Mouse (Mus musculus) CH12.LX (cell line): ENCODE results near the gene Cldn14. TPM values are rescaled to one million over a fixed set of nuclear protein-coding genes. Genes with fewer than 3 reads are reported as not detected.

Source experiments
- DNase-seq: peaks from one replicate; pipeline ENCODE4 v3.0.0-alpha.2; 2013; ENCODE audit errors: extremely low read depth
- H3K27ac ChIP-seq: 2 replicates; pipeline ENCODE4 v1.5.1; 2012; ENCODE audit warnings: low read depth, mild to moderate bottlenecking, control low read depth, moderate library complexity; ENCODE audit not compliant: insufficient read depth
- H3K27me3 ChIP-seq: replicated peaks from 2 replicates; pipeline ENCODE3; 2012; ENCODE audit warnings: inconsistent platforms
- H3K36me3 ChIP-seq, 2 experiments: replicated peaks in 1 of 2; 2 replicates each; pipeline versions ENCODE3 to v1.6.1; 2012; ENCODE audit warnings: inconsistent platforms in 1 of 2, low read length in 1 of 2, mild to moderate bottlenecking in 1 of 2, mixed read lengths in 1 of 2, moderate library complexity in 1 of 2; ENCODE audit not compliant: control insufficient read depth in 1 of 2, insufficient read depth in 1 of 2
- H3K4me1 ChIP-seq, 2 experiments: 2 replicates each; pipeline ENCODE4 v1.6.1; 2012; ENCODE audit warnings: inconsistent platforms in 1 of 2, moderate library complexity in 1 of 2; ENCODE audit not compliant: insufficient read depth in 2 of 2, control insufficient read depth in 1 of 2
- H3K4me2 ChIP-seq: 2 replicates; pipeline ENCODE4 v1.6.1; 2012; ENCODE audit warnings: low read depth, mild to moderate bottlenecking, control low read depth; ENCODE audit not compliant: poor library complexity, insufficient read depth, severe bottlenecking
- H3K4me3 ChIP-seq, 3 experiments: fragments of 150-350 bp in 1 of 3; sonication (generic) in 1 of 3; replicated peaks in 1 of 3; 2 replicates each; pipeline versions ENCODE3 to v1.5.1; 2011 to 2012; ENCODE audit warnings: low read depth in 2 of 3, low read length in 2 of 3, mild to moderate bottlenecking in 2 of 3, moderate library complexity in 2 of 3, control low read depth in 1 of 3, improper control_type of control experiment in 1 of 3, inconsistent platforms in 1 of 3, mixed read lengths in 1 of 3; ENCODE audit not compliant: poor library complexity in 1 of 3
- H3K79me2 ChIP-seq: replicated peaks from 2 replicates; pipeline ENCODE4 v1.6.1; 2012; ENCODE audit warnings: mild to moderate bottlenecking, moderate library complexity; ENCODE audit not compliant: control insufficient read depth, poor library complexity, insufficient read depth, severe bottlenecking; ENCODE audit errors: extremely low read depth
- H3K9ac ChIP-seq: 2 replicates; pipeline ENCODE4 v1.6.1; 2012; ENCODE audit warnings: low read depth, mild to moderate bottlenecking, control low read depth, moderate library complexity; ENCODE audit not compliant: insufficient read depth
- H3K9me3 ChIP-seq: replicated peaks from 2 replicates; pipeline ENCODE3; 2012; ENCODE audit warnings: low read length, inconsistent platforms, mixed read lengths
- BHLHE40 ChIP-seq: IDR thresholded peaks from 2 replicates; pipeline ENCODE4 v1.6.1; 2011; ENCODE audit warnings: mild to moderate bottlenecking, low read depth, low read length, improper control_type of control experiment
- CHD1 ChIP-seq: IDR thresholded peaks from 2 replicates; pipeline ENCODE4 v1.6.1; 2012; ENCODE audit warnings: low read depth, low read length, improper control_type of control experiment, inconsistent platforms
- CTCF ChIP-seq, 2 experiments: IDR thresholded peaks in 1 of 2; conservative IDR thresholded peaks in 1 of 2; 2 replicates each; pipeline ENCODE4 v1.5.1; 2011 to 2012; ENCODE audit warnings: low read depth in 2 of 2, low read length in 2 of 2, improper control_type of control experiment in 1 of 2, inconsistent platforms in 1 of 2, mild to moderate bottlenecking in 1 of 2, moderate library complexity in 1 of 2
- E2F4 ChIP-seq: IDR thresholded peaks from 2 replicates; pipeline ENCODE4 v1.6.1; 2011; ENCODE audit warnings: low read depth, low read length, improper control_type of control experiment; ENCODE audit not compliant: insufficient replicate concordance
- ELF1 ChIP-seq: IDR thresholded peaks from 2 replicates; pipeline ENCODE4 v1.6.1; 2014; ENCODE audit warnings: low read depth, mild to moderate bottlenecking, inconsistent platforms, low read length, improper control_type of control experiment
- EP300 ChIP-seq: IDR thresholded peaks from 2 replicates; pipeline ENCODE4 v1.6.1; 2011; ENCODE audit warnings: low read length, improper control_type of control experiment
- GABPA ChIP-seq: IDR thresholded peaks from 2 replicates; pipeline ENCODE4 v1.6.1; 2012; ENCODE audit warnings: low read depth, low read length, improper control_type of control experiment, inconsistent platforms; ENCODE audit not compliant: insufficient replicate concordance
- HCFC1 ChIP-seq: IDR thresholded peaks from 2 replicates; pipeline ENCODE4 v1.6.1; 2012; ENCODE audit warnings: low read depth, mild to moderate bottlenecking, inconsistent platforms, low read length, improper control_type of control experiment
- IRF4 ChIP-seq: IDR thresholded peaks from 2 replicates; pipeline ENCODE4 v1.6.1; 2014; ENCODE audit warnings: low read depth, mild to moderate bottlenecking, inconsistent platforms, low read length, improper control_type of control experiment
- JUN ChIP-seq: IDR thresholded peaks from 2 replicates; pipeline ENCODE4 v1.6.1; 2011; ENCODE audit warnings: low read depth, mild to moderate bottlenecking, low read length, improper control_type of control experiment, moderate library complexity; ENCODE audit not compliant: insufficient read depth
- JUND ChIP-seq: conservative IDR thresholded peaks from 2 replicates; pipeline ENCODE4 v1.6.1; 2011; ENCODE audit warnings: low read depth, low read length, improper control_type of control experiment
- KAT2A ChIP-seq: IDR thresholded peaks from 2 replicates; pipeline ENCODE4 v1.6.1; 2012; ENCODE audit warnings: low read length, improper control_type of control experiment, inconsistent platforms; ENCODE audit not compliant: insufficient replicate concordance
- MAFK ChIP-seq: IDR thresholded peaks from 2 replicates; pipeline ENCODE4 v1.6.1; 2011; ENCODE audit warnings: low read length, improper control_type of control experiment; ENCODE audit not compliant: insufficient replicate concordance
- MAX ChIP-seq: IDR thresholded peaks from 2 replicates; pipeline ENCODE4 v1.6.1; 2011; ENCODE audit warnings: low read length, improper control_type of control experiment
- MEF2A ChIP-seq: IDR thresholded peaks from 2 replicates; pipeline ENCODE4 v1.6.1; 2014; ENCODE audit warnings: low read depth, mild to moderate bottlenecking, inconsistent platforms, low read length, improper control_type of control experiment, borderline replicate concordance
- MXI1 ChIP-seq: IDR thresholded peaks from 2 replicates; pipeline ENCODE4 v1.6.1; 2011; ENCODE audit warnings: mild to moderate bottlenecking, low read depth, low read length, improper control_type of control experiment
- MYC ChIP-seq: IDR thresholded peaks from 2 replicates; pipeline ENCODE4 v1.6.1; 2011; ENCODE audit warnings: low read depth, mild to moderate bottlenecking, improper control_type of control experiment, low read length
- NELFE ChIP-seq: IDR thresholded peaks from 2 replicates; pipeline ENCODE4 v1.6.1; 2011; ENCODE audit warnings: low read depth, low read length, improper control_type of control experiment
- NRF1 ChIP-seq: IDR thresholded peaks from 2 replicates; pipeline ENCODE4 v1.6.1; 2014; ENCODE audit warnings: low read depth, mild to moderate bottlenecking, inconsistent platforms, low read length, improper control_type of control experiment, moderate library complexity
- PAX5 ChIP-seq: IDR thresholded peaks from 2 replicates; pipeline ENCODE4 v1.6.1; 2012; ENCODE audit warnings: low read length, inconsistent platforms, mixed read lengths
- POLR2A ChIP-seq: IDR thresholded peaks from 2 replicates; pipeline ENCODE4 v1.6.1; 2011; ENCODE audit warnings: low read depth, mild to moderate bottlenecking, improper control_type of control experiment, low read length
- POLR2AphosphoS2 ChIP-seq: IDR thresholded peaks from 2 replicates; pipeline ENCODE4 v1.6.1; 2011; ENCODE audit warnings: low read depth, low read length, improper control_type of control experiment
- RAD21 ChIP-seq: IDR thresholded peaks from 2 replicates; pipeline ENCODE4 v1.6.1; 2011; ENCODE audit warnings: low read depth, mild to moderate bottlenecking, low read length, improper control_type of control experiment, moderate library complexity
- SIN3A ChIP-seq: IDR thresholded peaks from 2 replicates; pipeline ENCODE4 v1.6.1; 2012; ENCODE audit warnings: low read length, improper control_type of control experiment, inconsistent platforms
- SMC3 ChIP-seq: IDR thresholded peaks from 2 replicates; pipeline ENCODE4 v1.6.1; 2011; ENCODE audit warnings: low read depth, low read length, improper control_type of control experiment
- TBP ChIP-seq: conservative IDR thresholded peaks from 2 replicates; pipeline ENCODE4 v1.6.1; 2011; ENCODE audit warnings: low read depth, low read length, improper control_type of control experiment
- TCF12 ChIP-seq: IDR thresholded peaks from 2 replicates; pipeline ENCODE4 v1.6.1; 2014; ENCODE audit warnings: low read depth, mild to moderate bottlenecking, inconsistent platforms, low read length, improper control_type of control experiment
- UBTF ChIP-seq: IDR thresholded peaks from 2 replicates; pipeline ENCODE4 v1.6.1; 2012; ENCODE audit warnings: low read depth, mild to moderate bottlenecking, inconsistent platforms, low read length, improper control_type of control experiment, moderate library complexity
- USF1 ChIP-seq: IDR thresholded peaks from 2 replicates; pipeline ENCODE4 v1.6.1; 2014; ENCODE audit warnings: low read depth, mild to moderate bottlenecking, inconsistent platforms, low read length, improper control_type of control experiment
- ZKSCAN1 ChIP-seq: IDR thresholded peaks from 2 replicates; pipeline ENCODE4 v1.6.1; 2012; ENCODE audit warnings: low read depth, inconsistent platforms, low read length, improper control_type of control experiment, borderline replicate concordance
- ZNF384 ChIP-seq: IDR thresholded peaks from 2 replicates; pipeline ENCODE4 v1.6.1; 2012; ENCODE audit warnings: low read depth, low read length, improper control_type of control experiment, inconsistent platforms
- dilution Hi-C: fragments of 300-500 bp; cut with MboI; formaldehyde crosslinking; loops from 2 replicates; pipeline ENCODE4 v1.14.3; 2020; ENCODE audit warnings: low sequenced_read_pairs; ENCODE audit not compliant: extremely low pct_unique_long_range_greater_than_20kb, extremely low pct_ligation_motif_present
- in situ Hi-C: fragments of 300-500 bp; cut with MboI; formaldehyde crosslinking; loops from 3 replicates; pipeline ENCODE4 v1.14.3; 2019; ENCODE audit warnings: low sequenced_read_pairs, low pct_ligation_motif_present, low pct_unique_long_range_greater_than_20kb, mixed read lengths
- polyA plus RNA-seq: library from polyadenylated mRNA; unstranded; fragments of >175 nt; gene quantifications from 2 replicates; pipeline ENCODE4 v1.2.1, GENCODE M21; 2012; ENCODE audit warnings: low read depth; ENCODE audit not compliant: insufficient read length
- total RNA-seq, 2 experiments: library from RNA; depleted of rRNA; stranded (reverse); fragments of 300-350 nt in 1 of 2; fragments of >200 nt in 1 of 2; gene quantifications; 2 replicates each; pipeline ENCODE4 v1.2.3; 2012 to 2014

The Cldn14 gene
- total and polyA plus RNA-seq, 3 experiments, result 0.15 to 0.25 (median 0.21) TPM

- no peak for TF ChIP-seq IRF4
- no peak for DNase-seq
- H3K4me2 ChIP-seq, result no peak overlapping the region
Observed at GRCm38 (mm10) chr16:93929370-93930032, 79.1 kb downstream of the Cldn14 start.

GRCm38 (mm10) chr16:93925684-93926247 lies 82.9 kb downstream of the Cldn14 start:
- dilution Hi-C loops, result no loop called here
- H3K4me2 ChIP-seq, result peak overlapping the region; percentile 35
- peak overlapping the region; percentile 47 for H3K9ac ChIP-seq
- H3K4me1 ChIP-seq, result peaks cover 43 to 71% of the 10 kb centered on the region in 2 experiments
- H3K27ac ChIP-seq, result peak overlapping the region; percentile 94
- H3K4me3 ChIP-seq, result no peak overlapping the region
- peak; percentile 93 for DNase-seq
- no peaks in the 10 kb centered on the region for H3K9me3 ChIP-seq
- H3K79me2 ChIP-seq, result no peaks in the 10 kb centered on the region
- no peaks in the 10 kb centered on the region for H3K27me3 ChIP-seq
- in situ Hi-C loops, result no loop called here
- no peaks in the 10 kb centered on the region for H3K36me3 ChIP-seq
- no peak; the same call in 1 of the 2 replicates for TF ChIP-seq RAD21
- TF ChIP-seq SMC3, result no peak; the same call in 1 of the 2 replicates
- TF ChIP-seq HCFC1, result peak; percentile 30; the same call in 1 of the 2 replicates
- TF ChIP-seq MEF2A, result peak; percentile 91
- peak; percentile 65 for TF ChIP-seq NELFE
- TF ChIP-seq POLR2AphosphoS2, result peak; percentile 54; the same call in 1 of the 2 replicates
- TF ChIP-seq IRF4, result peak; percentile 71
- peak; percentile 76 for TF ChIP-seq ELF1
- TF ChIP-seq MYC, result peak; percentile 76
- TF ChIP-seq NRF1, result no peak; the same call in 1 of the 2 replicates
- TF ChIP-seq CHD1, result peak; percentile 94
- TF ChIP-seq MXI1, result peak; percentile 77
- TF ChIP-seq SIN3A, result peak; percentile 92; the same call in 1 of the 2 replicates
- TF ChIP-seq GABPA, result no peak
- TF ChIP-seq EP300, result peak; percentile 94
- no peak for TF ChIP-seq ZKSCAN1
- TF ChIP-seq KAT2A, result 0 out of 2 replicates have a peak, but pooled peaks have one; percentile 43
- peak; percentile 87 for TF ChIP-seq MAX
- TF ChIP-seq TCF12, result peak; percentile 93
- peak; percentile 74; the same call in 1 of the 2 replicates for TF ChIP-seq TBP
- no peak for TF ChIP-seq E2F4
- TF ChIP-seq POLR2A, result peak; percentile 14; the same call in 1 of the 2 replicates
- TF ChIP-seq JUN, result 0 out of 2 replicates have a peak, but pooled peaks have one; percentile 33
- peak; percentile 90 for TF ChIP-seq BHLHE40
- TF ChIP-seq PAX5, result no peak
- peak; percentile 71 for TF ChIP-seq ZNF384
- peak; percentile 58; the same call in 1 of the 2 replicates for TF ChIP-seq JUND
- 0 out of 2 replicates have a peak, but pooled peaks have one; percentile 32 for TF ChIP-seq MAFK
- no peak for TF ChIP-seq CTCF (conservative IDR thresholded peaks at IDR 0.05 in 1 of 2, IDR thresholded peaks at IDR 0.05 in 1 of 2; ENCODE audit: low read depth in 2 of 2, low read length in 2 of 2)
- TF ChIP-seq UBTF, result peak; percentile 78; the same call in 1 of the 2 replicates
- TF ChIP-seq USF1, result no peak

More at GRCm38 (mm10) chr16:93929370-93930032, 79.1 kb downstream of the Cldn14 start:
- peaks cover 18 to 39% of the 10 kb centered on the region in 2 experiments for H3K4me1 ChIP-seq
- no peaks in the 10 kb centered on the region for H3K36me3 ChIP-seq
- H3K9ac ChIP-seq, result no peak overlapping the region
- in situ Hi-C loops, result no loop called here
- no peaks in the 10 kb centered on the region for H3K27me3 ChIP-seq
- no peak overlapping the region for H3K4me3 ChIP-seq
- no peaks in the 10 kb centered on the region for H3K79me2 ChIP-seq
- no peak overlapping the region for H3K27ac ChIP-seq
- dilution Hi-C loops, result no loop called here
- H3K9me3 ChIP-seq, result no peaks in the 10 kb centered on the region
